ENCODE assay signal across 9 mouse cellular contexts in genomic region chr19:53906033-53906702, GRCm38 (mm10). TPM values are rescaled to one million over a fixed set of nuclear protein-coding genes. Genes with fewer than 3 reads are reported as not detected.
DNase-seq lines count a peak whose midpoint lies in the region; ATAC-seq lines count a peak whose summit lies in the region.
"Had no signal": no experiment of that assay in that cellular context is flagged by ENCODE, and none has a peak within 500 bp of the region (broad histone marks: within the 10 kb centered on the region; RNA-seq: fewer than 3 reads in every experiment).

No protein-coding gene starts in this region.

- no peak overlapping the region for H3K9ac ChIP-seq in forebrain, embryonic 13.5 days
- H3K9ac ChIP-seq in midbrain, embryonic 13.5 days (replicated peaks): no peak overlapping the region
- H3K9ac ChIP-seq in intestine, embryonic 15.5 days: no peak overlapping the region
- no peak overlapping the region for H3K9ac ChIP-seq in neural tube, embryonic 13.5 days

- H3K4me3 ChIP-seq in forebrain, embryonic 13.5 days: no peak overlapping the region
- no peak overlapping the region for H3K4me3 ChIP-seq in forebrain, embryonic 10.5 days
- no peak overlapping the region for H3K4me3 ChIP-seq in midbrain, embryonic 13.5 days (replicated peaks)
- no peak overlapping the region for H3K4me3 ChIP-seq in midbrain, embryonic 10.5 days
- H3K4me3 ChIP-seq in intestine, embryonic 15.5 days (replicated peaks): no peak overlapping the region
- H3K4me3 ChIP-seq in neural tube, embryonic 13.5 days: no peak overlapping the region

- no peak overlapping the region for H3K27ac ChIP-seq in forebrain, embryonic 13.5 days
- no peak overlapping the region for H3K27ac ChIP-seq in forebrain, embryonic 10.5 days
- H3K27ac ChIP-seq in midbrain, embryonic 13.5 days: no peak overlapping the region
- H3K27ac ChIP-seq in midbrain, embryonic 10.5 days (replicated peaks): no peak overlapping the region
- no peak overlapping the region for H3K27ac ChIP-seq in intestine, embryonic 15.5 days
- no peak overlapping the region for H3K27ac ChIP-seq in neural tube, embryonic 13.5 days (replicated peaks)

- WGBS in forebrain, embryonic 13.5 days: 71% methylated on average over 6 of the region's 6 CpGs
- 77% methylated on average over 6 of the region's 6 CpGs for WGBS in forebrain, embryonic 10.5 days
- WGBS in midbrain, embryonic 13.5 days: 79% methylated on average over 6 of the region's 6 CpGs
- WGBS in midbrain, embryonic 10.5 days: 74% methylated on average over 6 of the region's 6 CpGs
- WGBS in intestine, embryonic 15.5 days: 31% methylated on average over 6 of the region's 6 CpGs
- WGBS in neural tube, embryonic 13.5 days: 59% methylated on average over 6 of the region's 6 CpGs

- H3K4me2 ChIP-seq in forebrain, embryonic 13.5 days: peak overlapping the region; percentile 73; the same call in 1 of the 2 replicates
- peak overlapping the region; percentile 73; the same call in 1 of the 2 replicates for H3K4me2 ChIP-seq in midbrain, embryonic 13.5 days (replicated peaks)
- H3K4me2 ChIP-seq in intestine, embryonic 15.5 days (replicated peaks): peak overlapping the region; percentile 19; the same call in 1 of the 2 replicates
- H3K4me2 ChIP-seq in neural tube, embryonic 13.5 days: peak overlapping the region; percentile 73; the same call in 1 of the 2 replicates

- H3K27me3 ChIP-seq in forebrain, embryonic 13.5 days: no peaks in the 10 kb centered on the region
- H3K27me3 ChIP-seq in forebrain, embryonic 10.5 days (ENCODE audit: poor library complexity, severe bottlenecking): no peaks in the 10 kb centered on the region
- H3K27me3 ChIP-seq in midbrain, embryonic 13.5 days: no peaks in the 10 kb centered on the region
- H3K27me3 ChIP-seq in midbrain, embryonic 10.5 days (ENCODE audit: low read depth, poor library complexity, severe bottlenecking): no peaks in the 10 kb centered on the region
- no peaks in the 10 kb centered on the region for H3K27me3 ChIP-seq in intestine, embryonic 15.5 days (replicated peaks)
- H3K27me3 ChIP-seq in neural tube, embryonic 13.5 days: no peaks in the 10 kb centered on the region

- peaks cover 26% of the 10 kb centered on the region for H3K4me1 ChIP-seq in forebrain, embryonic 13.5 days
- peaks cover 30% of the 10 kb centered on the region for H3K4me1 ChIP-seq in forebrain, embryonic 10.5 days
- peaks cover 25% of the 10 kb centered on the region for H3K4me1 ChIP-seq in midbrain, embryonic 13.5 days (replicated peaks)
- H3K4me1 ChIP-seq in midbrain, embryonic 10.5 days: peaks cover 22% of the 10 kb centered on the region
- peaks cover 8% of the 10 kb centered on the region; the same call in 1 of the 2 replicates for H3K4me1 ChIP-seq in intestine, embryonic 15.5 days (replicated peaks)
- H3K4me1 ChIP-seq in neural tube, embryonic 13.5 days (replicated peaks): peaks cover 32% of the 10 kb centered on the region

- no peak for ATAC-seq in forebrain, embryonic 13.5 days
- ATAC-seq in midbrain, embryonic 13.5 days: no peak
- ATAC-seq in intestine, embryonic 15.5 days: no peak
- no peak for ATAC-seq in neural tube, embryonic 13.5 days (ENCODE audit: low read depth)

- DNase-seq in forebrain, embryonic 10.5 days (ENCODE audit: extremely low spot score, low spot score): no peak
- no peak for DNase-seq in midbrain, embryonic 10.5 days (ENCODE audit: low spot score)
- no peak for DNase-seq in gastrocnemius, adult 18-20 months (ENCODE audit: low spot score)
- DNase-seq in cerebellum, adult 8-10 months: no peak
- DNase-seq: cerebellum, adult 9-10 months had no signal

- H3K9me3 ChIP-seq in forebrain, embryonic 13.5 days (replicated peaks): no peaks in the 10 kb centered on the region
- no peaks in the 10 kb centered on the region for H3K9me3 ChIP-seq in forebrain, embryonic 10.5 days
- no peaks in the 10 kb centered on the region for H3K9me3 ChIP-seq in midbrain, embryonic 13.5 days
- H3K9me3 ChIP-seq in midbrain, embryonic 10.5 days (replicated peaks): no peaks in the 10 kb centered on the region
- no peaks in the 10 kb centered on the region for H3K9me3 ChIP-seq in intestine, embryonic 15.5 days
- H3K9me3 ChIP-seq in neural tube, embryonic 13.5 days: no peaks in the 10 kb centered on the region

- H3K36me3 ChIP-seq in forebrain, embryonic 13.5 days (ENCODE audit: poor library complexity, severe bottlenecking): peaks cover 19% of the 10 kb centered on the region
- H3K36me3 ChIP-seq in forebrain, embryonic 10.5 days (replicated peaks): peaks cover 23% of the 10 kb centered on the region
- peaks cover 15% of the 10 kb centered on the region for H3K36me3 ChIP-seq in midbrain, embryonic 13.5 days
- H3K36me3 ChIP-seq in midbrain, embryonic 10.5 days: peaks cover 22% of the 10 kb centered on the region
- H3K36me3 ChIP-seq in intestine, embryonic 15.5 days: peaks cover 4% of the 10 kb centered on the region; the same call in 1 of the 2 replicates
- H3K36me3 ChIP-seq in neural tube, embryonic 13.5 days: peaks cover 23% of the 10 kb centered on the region

RNA-seq across cellular contexts. Expression of gene Pdcd4, which starts 14.1 kb away (rescaled TPM):
- 110 and 115 TPM in 2 replicates for polyA plus RNA-seq in forebrain, embryonic 13.5 days (2015; fragmentation: Nextera tagmentation; extraction: Ambion mirVana)
- polyA plus RNA-seq in forebrain, embryonic 10.5 days (2016; fragmentation: Nextera tagmentation; extraction: Ambion mirVana): 46.7 and 47.0 TPM in 2 replicates
- polyA plus RNA-seq in midbrain, embryonic 13.5 days (2015; fragmentation: Nextera tagmentation; extraction: Ambion mirVana): 84.7 and 85.6 TPM in 2 replicates
- 48.8 and 57.6 TPM in 2 replicates for polyA plus RNA-seq in midbrain, embryonic 10.5 days (2016; fragmentation: Nextera tagmentation; extraction: Ambion mirVana)
- 65.1 and 73.7 TPM in 2 replicates for polyA plus RNA-seq in intestine, embryonic 15.5 days (2015; fragmentation: Nextera tagmentation; extraction: Ambion mirVana)
- 80.5 and 82.1 TPM in 2 replicates for polyA plus RNA-seq in neural tube, embryonic 13.5 days (2015; fragmentation: Nextera tagmentation; extraction: Ambion mirVana)
- 10 to 100 TPM; 16.4 to 16.5 TPM for total RNA-seq in gastrocnemius, adult 18-20 months (2021)

RNA-seq across cellular contexts. Expression of gene Shoc2, which starts 37.9 kb away (rescaled TPM):
- polyA plus RNA-seq in forebrain, embryonic 13.5 days (2015; fragmentation: Nextera tagmentation; extraction: Ambion mirVana): 55.7 and 59.6 TPM in 2 replicates
- 59.6 and 71.0 TPM in 2 replicates for polyA plus RNA-seq in forebrain, embryonic 10.5 days (2016; fragmentation: Nextera tagmentation; extraction: Ambion mirVana)
- polyA plus RNA-seq in midbrain, embryonic 13.5 days (2015; fragmentation: Nextera tagmentation; extraction: Ambion mirVana): 62.3 and 63.9 TPM in 2 replicates
- 59.0 and 65.0 TPM in 2 replicates for polyA plus RNA-seq in midbrain, embryonic 10.5 days (2016; fragmentation: Nextera tagmentation; extraction: Ambion mirVana)
- polyA plus RNA-seq in intestine, embryonic 15.5 days (2015; fragmentation: Nextera tagmentation; extraction: Ambion mirVana): 37.5 and 42.9 TPM in 2 replicates
- polyA plus RNA-seq in neural tube, embryonic 13.5 days (2015; fragmentation: Nextera tagmentation; extraction: Ambion mirVana): 71.5 and 72.9 TPM in 2 replicates
- 10 to 100 TPM; 21.9 to 26.0 TPM for total RNA-seq in gastrocnemius, adult 18-20 months (2021)

RNA-seq across cellular contexts. Expression of gene Bbip1, which starts 38.3 kb away (rescaled TPM):
- polyA plus RNA-seq in forebrain, embryonic 13.5 days (2015; fragmentation: Nextera tagmentation; extraction: Ambion mirVana): 146 and 153 TPM in 2 replicates
- 104 and 105 TPM in 2 replicates for polyA plus RNA-seq in forebrain, embryonic 10.5 days (2016; fragmentation: Nextera tagmentation; extraction: Ambion mirVana)
- 120 and 134 TPM in 2 replicates for polyA plus RNA-seq in midbrain, embryonic 13.5 days (2015; fragmentation: Nextera tagmentation; extraction: Ambion mirVana)
- polyA plus RNA-seq in midbrain, embryonic 10.5 days (2016; fragmentation: Nextera tagmentation; extraction: Ambion mirVana): 121 and 125 TPM in 2 replicates
- 73.3 and 79.2 TPM in 2 replicates for polyA plus RNA-seq in intestine, embryonic 15.5 days (2015; fragmentation: Nextera tagmentation; extraction: Ambion mirVana)
- polyA plus RNA-seq in neural tube, embryonic 13.5 days (2015; fragmentation: Nextera tagmentation; extraction: Ambion mirVana): 143 and 148 TPM in 2 replicates
- 10 to 100 TPM; 39.2 to 40.7 TPM for total RNA-seq in gastrocnemius, adult 18-20 months (2021)

Comparison
In these comparisons a context has a peak if more than half of its experiments do, and no peak if none do; other contexts are left out.
1. H3K4me2 ChIP-seq: peak in every context shown above with its lines; median percentile 73 in forebrain, embryonic 13.5 days; 73 in midbrain, embryonic 13.5 days; 73 in neural tube, embryonic 13.5 days; 19 in intestine, embryonic 15.5 days.